Mouse (Mus musculus): ENCODE data around the gene Prdm11.

Prdm11 gene

DNA sequence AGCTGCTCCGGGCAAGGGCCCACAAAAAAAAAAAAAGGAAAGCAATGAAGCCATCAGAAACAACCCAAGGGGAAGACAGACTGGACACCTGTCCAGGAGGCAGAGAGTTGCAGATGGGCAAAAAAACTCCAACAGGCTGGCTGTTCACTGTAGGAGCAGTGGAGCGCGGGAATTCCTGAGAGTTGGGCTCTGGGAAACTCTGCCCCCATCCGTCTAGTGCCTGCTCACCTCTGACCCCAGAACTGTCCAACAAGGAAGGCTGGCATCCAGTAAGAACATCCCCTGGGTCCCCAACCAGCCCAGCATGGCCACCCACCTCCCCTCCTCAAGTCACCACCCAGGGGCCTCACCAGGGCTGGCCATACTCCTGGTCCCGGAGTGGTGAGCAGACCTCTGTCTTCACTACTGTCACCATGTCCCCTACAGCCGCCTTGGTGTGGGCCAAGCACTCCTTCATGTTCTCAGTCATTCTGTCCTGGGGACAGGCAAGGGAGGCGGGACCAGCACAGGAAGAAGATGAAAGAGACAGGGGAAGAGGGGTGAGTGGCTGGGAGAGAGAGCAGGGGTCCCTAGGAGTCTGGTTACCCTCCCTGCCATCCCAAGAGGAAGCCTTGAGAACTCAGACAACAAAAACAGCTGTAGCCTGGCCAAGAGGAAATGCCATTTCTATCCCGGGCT is 32.4 kb downstream of the Prdm11 start:
- no peak for DNase-seq (ENCODE audit: inconsistent age in 2 of 2, low spot score in 1 of 2)

DNA sequence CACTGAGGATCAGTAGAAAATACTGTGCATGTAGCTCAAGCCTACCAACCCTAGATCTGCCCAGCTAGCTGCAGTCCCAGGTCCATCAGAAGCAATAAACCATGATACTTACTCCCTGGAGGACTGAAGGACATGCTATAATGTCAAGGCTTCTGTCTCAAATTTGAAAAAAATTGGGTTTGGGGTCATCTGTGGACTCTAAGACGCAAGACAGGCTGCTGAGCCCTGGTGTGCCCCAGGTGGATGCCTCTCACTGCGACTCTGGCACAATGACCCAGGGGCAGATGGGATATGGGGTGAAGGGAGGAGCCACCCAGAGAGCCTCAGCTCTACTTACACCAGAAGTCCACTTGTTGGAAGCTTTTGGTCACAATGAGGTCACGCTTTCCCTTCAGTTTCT is 33.0 kb downstream of the Prdm11 start:
- DNase-seq (ENCODE audit: inconsistent age in 2 of 2, low spot score in 1 of 2) = peak; percentile 62 to 86

DNA sequence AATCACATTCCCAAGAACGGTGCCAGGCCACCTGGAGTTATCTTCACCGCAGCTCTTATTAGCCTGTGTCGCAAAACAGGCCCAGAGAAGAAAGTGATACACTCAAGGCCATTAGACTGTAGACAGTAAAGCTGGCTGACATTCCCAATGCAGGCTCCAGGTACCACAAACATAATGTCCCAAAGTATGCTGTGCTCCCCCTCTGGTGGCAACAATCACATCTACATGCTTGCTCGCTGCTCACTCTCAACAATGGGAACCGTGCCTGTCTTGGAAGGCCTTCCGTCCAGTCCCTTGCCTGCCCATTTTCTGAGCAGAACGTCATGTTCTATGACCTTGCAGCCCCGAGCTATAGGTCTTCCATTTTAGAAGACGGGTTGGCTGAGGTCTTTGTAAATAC is 34.0 kb downstream of the Prdm11 start:
- peak; percentile 59 to 78 for DNase-seq (ENCODE audit: inconsistent age in 2 of 2, low spot score in 1 of 2)

DNA sequence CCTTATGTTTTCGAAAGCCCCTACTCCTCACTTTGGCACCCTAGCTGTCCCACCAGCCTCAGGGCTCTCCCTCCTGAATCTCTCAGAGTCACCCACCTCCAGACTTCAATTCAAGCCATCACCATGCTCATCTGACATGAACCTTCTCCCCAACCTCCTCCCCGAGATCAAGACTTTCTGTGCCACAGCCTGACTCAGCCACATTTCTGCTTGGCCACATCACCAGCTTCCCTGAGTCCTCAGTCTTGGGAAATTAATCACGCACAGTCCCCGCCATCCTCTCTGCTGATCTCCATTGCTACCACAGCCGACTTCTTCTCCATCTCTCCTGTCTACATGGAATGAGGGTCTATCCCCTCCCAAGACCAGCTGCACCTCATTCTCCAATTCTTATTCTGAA is 34.5 kb downstream of the Prdm11 start:
- DNase-seq (ENCODE audit: inconsistent age in 2 of 2, low spot score in 1 of 2) = peak; percentile 36 to 62

DNA sequence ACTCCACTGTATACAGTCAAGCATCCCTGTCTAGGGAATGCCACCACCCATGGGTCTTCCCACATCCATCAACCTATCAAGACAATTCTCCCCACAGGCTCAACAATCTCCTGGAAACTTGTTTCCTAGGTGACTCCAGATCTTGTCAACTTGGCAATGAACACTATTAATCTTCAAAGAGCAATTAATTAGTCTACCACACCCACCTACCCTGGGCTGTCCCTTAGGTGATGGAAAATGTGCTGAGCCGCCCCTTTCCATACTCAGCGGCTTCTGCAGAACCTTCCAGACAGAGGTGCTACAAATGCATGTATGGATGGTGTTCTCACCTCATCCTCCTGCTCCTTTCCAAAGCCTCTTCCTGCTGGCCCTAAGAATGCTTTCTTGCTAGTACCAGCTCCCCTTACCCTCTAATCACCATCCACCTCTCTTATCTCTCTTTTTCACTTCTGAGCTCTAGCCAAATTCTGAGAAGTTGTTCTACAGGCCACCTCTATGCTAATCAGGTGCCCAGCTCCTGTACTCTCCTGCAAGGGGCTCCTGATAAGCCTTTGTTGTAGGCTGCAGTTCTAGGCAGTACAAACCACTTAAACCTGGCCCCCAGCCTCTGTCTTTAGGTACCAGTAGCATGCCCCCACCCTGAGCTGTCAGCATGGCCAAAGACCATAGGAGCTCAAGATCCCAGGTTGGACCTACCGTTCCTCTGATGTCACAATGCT is 37.8 kb downstream of the Prdm11 start:
- DNase-seq (ENCODE audit: inconsistent age in 2 of 2, low spot score in 1 of 2) = no peak

DNA sequence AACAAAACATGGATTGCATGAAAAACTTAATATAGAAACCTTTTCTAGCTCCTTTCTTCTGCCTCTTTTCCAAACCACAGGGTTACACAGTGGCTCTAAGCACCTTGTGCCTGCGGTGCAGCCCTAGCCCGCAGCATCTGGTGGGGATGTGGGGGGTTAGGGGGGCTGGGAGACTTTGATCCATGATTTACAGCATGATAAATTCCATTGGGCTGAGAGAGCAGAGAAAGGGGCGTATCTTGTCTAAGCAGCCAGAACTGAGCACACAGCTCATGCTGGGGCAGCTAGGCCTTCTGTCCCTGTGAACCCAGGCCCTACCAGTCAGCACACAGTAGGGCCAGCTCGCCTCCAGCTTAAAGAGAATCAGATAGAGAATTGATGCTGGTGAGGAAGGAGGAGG is 40.9 kb downstream of the Prdm11 start:
- peak in 1 of 2 experiments; percentile 64 for DNase-seq (ENCODE audit: inconsistent age in 2 of 2, low spot score in 1 of 2)

DNA sequence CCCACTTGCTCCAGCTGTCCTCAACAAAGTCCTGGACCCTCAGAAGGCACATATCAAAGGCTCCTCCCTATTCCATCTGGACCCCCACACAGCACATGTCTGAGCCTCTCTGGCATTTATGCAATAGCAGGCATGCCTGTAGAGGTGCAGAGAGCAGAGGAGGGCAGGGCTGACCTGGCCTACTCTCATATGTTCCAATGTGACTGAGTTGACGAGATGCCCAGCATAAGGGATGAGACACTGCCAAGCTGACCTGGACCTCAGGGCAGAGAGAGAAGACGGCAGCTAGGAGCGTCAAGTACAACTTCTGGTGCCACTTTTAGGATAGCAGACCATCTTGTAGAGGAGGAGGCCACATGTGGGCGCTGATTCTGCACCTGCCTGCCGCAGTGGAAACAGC is 54.0 kb downstream of the Prdm11 start:
- no peak for DNase-seq (ENCODE audit: inconsistent age in 2 of 2, low spot score in 1 of 2)

DNA sequence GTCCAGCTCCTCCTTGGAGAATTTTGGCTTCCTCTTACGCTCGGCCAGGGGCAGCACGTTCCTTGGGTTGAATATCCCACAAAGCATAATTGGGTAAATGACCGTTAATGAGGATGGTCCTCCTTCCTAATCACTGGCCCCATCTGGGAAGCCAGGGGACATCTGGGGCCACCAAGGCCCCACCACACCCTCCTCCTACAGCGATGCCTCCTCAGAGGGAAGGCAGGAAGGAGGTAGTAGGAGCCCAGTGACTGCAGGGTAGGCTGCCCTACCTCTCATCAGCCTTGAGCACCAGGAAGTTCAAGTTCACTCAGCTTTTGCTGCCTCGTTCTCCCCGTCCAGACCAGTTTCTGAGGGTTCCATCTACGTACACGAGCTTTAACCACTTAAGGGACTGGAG is 56.4 kb downstream of the Prdm11 start:
- DNase-seq (ENCODE audit: inconsistent age in 2 of 2, low spot score in 1 of 2) = no peak

DNA sequence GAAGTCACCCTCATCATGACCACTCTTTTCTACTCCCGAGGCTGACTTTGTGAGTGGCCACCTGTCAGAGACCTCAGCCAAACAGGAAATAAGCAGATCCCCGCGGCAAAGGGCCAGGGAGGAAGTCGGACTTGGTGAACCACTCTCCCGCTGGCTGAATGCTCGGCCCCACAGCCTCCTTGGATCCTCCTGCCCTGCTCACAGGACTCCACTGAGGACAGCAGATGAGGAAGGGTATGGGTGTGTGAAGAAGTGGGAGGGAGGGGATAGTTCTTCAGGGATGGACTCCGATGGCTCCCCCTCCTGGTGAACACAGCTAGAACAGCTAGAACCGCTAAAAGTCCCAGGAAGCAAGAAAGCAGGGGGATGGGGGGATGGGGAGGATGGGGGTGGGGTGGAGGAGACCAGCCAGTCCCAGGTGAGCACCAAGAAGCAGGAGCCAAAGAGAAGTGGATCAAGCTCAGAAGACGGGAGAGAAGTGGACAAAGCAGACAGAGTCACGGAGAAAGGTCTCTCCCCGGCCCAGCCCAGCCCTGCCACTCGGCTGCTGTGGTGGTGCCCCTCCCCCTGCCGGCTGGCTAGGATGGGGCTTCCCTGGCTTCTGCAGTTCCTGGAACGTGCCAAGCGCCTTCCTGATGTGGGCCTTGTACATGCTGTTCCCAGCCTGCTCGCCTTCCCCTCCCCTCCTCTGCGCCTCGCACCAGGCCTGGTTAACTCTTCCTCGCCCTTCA is 57.9 kb downstream of the Prdm11 start:
- peak; percentile 85 to 89 for DNase-seq (ENCODE audit: inconsistent age in 2 of 2, low spot score in 1 of 2)

DNA sequence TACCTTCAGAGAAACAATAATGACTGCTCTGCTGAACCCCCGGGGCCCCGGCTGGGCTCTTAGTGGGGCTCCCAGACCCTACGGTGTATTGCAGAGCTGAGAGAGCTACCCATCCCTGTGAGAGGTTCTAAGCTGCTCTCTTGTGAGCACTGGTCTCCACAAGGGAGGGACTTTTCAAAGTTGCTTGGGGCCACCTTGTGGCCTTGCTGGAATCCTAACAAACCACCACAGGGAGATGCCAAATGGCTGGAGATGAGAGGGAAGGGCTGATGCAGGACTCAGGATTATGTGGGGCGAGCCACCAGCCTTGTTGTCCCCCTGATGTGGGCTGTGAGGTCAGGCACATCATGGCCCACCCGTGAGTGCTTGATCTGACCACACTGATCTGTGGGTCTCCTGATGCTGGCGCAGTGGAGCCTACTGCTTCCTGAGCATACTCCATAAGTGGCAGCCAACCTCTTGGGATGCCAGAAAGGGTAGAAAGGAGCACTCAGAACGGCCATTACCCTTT is 58.8 kb downstream of the Prdm11 start:
- DNase-seq (ENCODE audit: inconsistent age in 2 of 2, low spot score in 1 of 2) = no peak

DNA sequence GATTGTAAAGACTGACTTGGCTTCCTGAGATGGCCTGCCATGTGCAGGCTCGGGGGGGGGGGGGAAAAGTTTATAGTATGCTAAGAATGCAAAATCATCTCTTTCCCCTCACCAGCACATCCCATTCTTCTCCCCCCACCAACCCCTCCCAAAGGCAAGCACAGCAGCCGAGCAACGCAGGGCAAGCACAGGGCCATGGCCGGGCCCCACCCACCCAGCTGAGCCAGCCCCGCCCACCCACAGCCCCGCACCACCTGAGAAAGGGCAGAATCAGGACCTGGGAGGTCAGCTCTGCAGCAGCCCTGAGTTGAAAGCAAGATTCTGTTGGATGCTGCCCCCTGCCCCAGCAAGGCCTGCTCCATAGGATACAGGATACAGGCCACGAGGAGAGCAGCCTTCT is 60.4 kb downstream of the Prdm11 start:
- no peak for DNase-seq (ENCODE audit: inconsistent age in 2 of 2, low spot score in 1 of 2)

DNA sequence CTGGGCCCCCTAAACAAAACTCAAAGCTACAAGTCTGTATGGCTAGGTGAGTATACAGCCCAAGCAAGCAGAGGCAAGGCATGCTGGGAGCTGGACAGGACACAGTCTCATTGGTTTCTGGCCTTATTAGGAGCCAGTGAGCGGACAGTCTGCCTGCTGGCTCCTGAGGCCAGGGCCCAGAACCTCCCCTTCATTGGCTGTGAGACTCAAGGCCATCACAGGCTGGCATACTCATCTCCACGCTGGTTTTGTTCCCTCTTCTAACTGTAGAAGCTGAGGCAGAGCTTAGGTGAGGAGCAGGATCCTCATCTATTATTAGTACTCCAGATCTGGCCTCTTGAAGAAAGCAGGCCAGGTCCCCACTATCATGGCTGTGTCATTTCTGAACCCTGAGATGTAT is 60.8 kb downstream of the Prdm11 start:
- DNase-seq (ENCODE audit: inconsistent age in 2 of 2, low spot score in 1 of 2) = peak; percentile 59 to 76

DNA sequence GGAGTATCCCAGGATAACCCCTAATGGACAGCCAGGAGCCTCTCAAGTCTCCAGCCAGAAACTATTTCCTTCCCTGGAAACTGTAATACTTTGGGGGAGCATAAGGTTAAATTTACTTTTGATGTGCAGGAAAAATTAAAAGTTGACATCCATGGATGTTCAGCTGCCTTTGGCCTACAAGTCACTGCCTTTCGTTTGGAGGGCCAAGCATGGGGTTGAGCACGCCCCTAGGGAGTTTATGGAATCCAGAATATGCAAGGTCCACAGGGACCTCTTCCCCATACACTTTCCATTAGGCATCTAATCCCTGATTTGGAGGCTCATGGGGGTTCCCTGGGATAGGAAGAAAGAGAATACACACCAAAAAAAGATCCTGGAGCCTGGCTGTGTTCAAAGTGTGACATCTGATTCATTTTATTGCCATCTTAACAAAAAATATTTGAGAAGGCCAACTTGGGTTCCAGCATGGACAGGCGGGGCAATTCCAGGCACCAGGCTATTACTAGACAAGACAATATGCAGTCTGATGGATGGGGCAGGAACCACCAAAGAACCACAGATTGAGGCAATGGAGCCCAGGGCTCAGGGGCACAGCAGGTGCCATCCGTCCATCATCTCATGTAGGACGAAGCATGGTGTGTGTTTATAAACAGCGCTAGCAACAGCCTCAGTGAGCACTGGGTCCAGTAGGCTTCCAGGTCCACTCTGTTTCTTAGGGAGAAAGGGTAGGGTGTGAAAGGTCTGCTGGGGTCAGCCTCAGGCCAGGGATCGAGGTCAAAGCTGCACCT is 61.5 kb downstream of the Prdm11 start:
- no peak for DNase-seq (ENCODE audit: inconsistent age in 2 of 2, low spot score in 1 of 2)

DNA sequence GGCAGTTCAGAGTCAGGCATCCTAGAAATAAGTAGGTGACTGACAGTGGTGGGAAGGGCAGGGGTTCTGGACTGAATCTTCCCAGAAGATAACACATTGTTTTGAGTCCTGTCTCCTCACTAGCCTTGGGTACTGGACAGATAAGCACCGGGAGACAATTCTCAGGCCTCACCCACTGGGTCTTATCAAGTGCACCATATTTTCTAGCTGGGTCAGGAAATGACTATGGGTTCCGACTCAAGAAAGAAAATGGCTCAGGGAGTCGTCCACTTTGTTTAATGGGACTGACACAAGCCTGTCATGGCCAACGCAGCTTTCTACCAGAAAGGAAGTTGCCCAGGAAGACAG is 62.7 kb downstream of the Prdm11 start:
- DNase-seq (ENCODE audit: inconsistent age in 2 of 2, low spot score in 1 of 2) = no peak

DNA sequence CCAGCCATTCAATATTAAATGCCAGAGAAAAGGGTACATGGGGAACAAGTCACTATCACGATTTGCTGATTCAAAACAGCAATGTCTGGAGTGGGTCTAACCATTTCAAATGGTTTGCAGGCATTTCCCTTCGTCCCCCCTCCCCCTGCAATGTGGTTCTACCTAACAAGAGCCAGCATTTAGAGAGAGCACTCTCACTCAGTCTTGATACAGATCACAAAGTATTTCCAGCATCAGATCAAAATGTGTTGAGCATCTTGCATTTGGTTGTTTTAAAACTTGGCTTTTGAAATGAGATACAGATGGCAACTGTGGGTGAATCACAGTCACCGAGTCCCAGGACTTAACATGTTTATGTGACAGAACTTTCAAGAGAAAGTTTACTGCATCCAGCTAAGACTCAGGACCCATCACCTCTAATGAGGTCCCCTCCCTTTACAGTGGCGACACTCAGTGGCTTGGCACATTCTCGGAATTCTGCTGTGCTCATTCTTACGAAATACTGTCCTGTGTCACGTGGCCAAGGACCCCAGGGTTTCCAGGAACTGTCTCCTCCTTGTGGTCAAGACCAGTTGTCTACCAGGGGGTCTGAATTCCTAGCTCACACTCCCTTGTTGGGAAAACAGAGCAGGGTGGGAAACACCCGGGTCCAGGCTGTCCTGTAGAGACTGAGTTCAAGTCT is 63.2 kb downstream of the Prdm11 start:
- peak in 1 of 2 experiments; percentile 69 for DNase-seq (ENCODE audit: inconsistent age in 2 of 2, low spot score in 1 of 2)

DNA sequence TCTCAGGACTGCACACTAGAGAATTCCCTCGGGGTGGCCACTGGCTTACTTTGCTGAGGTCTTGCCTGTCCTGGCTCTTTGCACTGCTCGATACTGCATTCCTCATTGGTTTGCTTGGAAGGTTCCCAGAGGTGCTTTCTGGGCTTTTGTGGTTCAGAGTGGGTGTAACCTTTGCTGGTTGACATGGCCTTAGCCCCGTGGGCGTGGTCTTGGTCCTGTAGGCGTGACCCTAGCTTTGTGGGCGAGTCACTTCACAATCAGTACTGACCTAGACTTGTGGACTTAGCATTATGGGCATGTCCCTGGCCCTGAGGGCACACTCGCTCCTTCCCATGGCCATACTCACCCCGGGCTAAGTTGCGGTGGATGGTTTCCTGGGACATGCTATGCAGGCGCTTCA is 65.8 kb downstream of the Prdm11 start:
- DNase-seq (ENCODE audit: inconsistent age in 2 of 2, low spot score in 1 of 2) = peak in 1 of 2 experiments; percentile 58

DNA sequence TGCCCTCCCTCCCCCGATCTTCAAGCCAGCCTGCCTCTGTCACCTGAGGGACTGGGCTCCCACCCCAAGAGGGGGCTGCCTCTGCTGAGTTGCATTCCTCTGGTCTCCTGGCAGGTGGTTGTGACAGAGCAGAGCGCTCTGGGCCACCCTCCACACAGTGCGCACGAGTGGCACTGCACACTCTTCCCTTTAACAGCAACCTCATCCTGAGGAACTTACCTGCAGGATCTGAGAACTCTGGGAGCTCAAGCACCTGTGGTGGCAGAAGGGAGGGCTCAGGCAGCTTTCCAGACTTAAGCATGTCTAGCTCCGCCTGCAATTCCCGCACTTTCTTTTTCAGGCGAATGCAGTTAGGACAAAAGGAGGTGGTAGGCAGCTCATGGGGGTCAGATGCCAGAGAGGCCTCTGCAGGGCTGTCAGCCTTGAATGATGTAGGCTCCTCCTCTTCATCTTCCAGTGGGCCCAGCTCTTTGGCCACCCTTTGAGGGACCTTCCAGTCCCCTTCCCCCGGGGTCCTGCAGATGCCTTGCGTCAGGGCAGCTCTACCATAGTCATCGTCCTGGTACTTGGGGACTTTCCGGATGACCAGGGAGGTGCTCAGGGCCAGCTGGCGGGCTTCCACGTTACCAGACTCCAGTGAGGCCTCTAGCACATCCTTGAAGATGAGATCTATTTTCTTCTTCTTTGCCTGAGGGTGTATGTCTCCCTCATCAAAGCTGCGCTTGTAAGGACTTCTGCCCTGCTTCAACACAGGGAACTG is 70.8 kb downstream of the Prdm11 start:
- DNase-seq (ENCODE audit: inconsistent age in 2 of 2, low spot score in 1 of 2) = peak; percentile 68 to 69

DNA sequence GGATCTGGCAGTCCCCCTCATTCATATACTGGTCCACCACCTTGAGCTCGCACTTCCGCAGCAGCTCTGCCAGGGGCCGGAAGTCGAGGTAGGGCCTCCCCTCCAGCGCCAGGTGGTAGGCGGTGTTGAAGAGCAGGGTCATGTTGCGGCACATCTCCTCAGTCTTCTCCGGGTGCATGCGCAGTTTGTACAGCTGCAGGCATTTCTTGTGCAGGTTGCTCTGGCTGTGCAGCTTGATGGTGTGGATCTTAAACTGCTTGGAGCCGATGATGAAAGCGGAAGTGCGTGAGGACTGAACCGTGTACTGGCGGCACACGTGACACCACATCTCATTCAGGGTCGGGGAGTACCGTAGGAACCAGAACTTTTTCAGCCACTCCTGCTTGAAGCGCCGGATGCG is 72.3 kb downstream of the Prdm11 start:
- DNase-seq (ENCODE audit: inconsistent age in 2 of 2, low spot score in 1 of 2) = no peak

DNA sequence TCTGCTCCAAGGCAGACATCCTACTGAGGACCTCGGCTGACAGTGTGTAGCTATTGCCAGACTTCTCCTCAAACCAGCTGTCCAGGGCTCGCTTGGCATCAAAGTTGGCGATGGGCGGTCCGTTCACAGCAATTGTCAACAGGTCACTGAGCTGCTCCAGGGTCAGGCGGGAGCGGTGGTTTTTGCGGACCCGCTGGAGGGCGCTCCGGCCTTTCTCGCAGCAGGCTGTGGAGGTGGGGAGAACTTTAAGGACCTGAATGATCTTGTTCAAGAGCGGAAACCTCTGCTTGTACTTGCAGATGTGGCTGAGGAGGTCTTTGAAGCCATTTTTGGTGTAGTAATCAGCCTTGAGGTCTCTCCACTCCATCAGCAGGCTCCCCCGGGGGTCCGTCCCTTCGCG is 73.9 kb downstream of the Prdm11 start:
- DNase-seq (ENCODE audit: inconsistent age in 2 of 2, low spot score in 1 of 2) = peak in 1 of 2 experiments; percentile 6

DNA sequence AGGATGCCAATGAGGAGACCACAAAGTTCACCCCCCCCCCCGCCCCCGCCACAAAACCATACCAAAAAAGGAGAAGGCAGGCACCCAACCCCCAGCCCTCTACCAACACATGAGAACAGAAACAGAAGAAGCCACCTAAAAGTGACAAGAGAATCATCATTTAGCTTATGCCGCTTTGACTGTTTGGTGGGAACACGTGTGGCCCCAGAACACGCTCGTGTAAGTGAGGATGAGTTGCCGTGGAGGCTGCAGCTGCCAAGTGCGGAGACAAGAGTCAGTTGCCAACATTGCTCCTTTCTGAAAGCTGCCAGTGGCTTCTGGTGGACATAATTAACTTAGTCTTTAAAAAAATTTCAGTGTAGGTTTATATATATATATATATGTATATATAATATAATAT is 74.4 kb downstream of the Prdm11 start:
- DNase-seq (ENCODE audit: inconsistent age in 2 of 2, low spot score in 1 of 2) = no peak
